Mouse (Mus musculus) ES-CJ7 (cell line): Measurements from ENCODE around the gene Olfr1279.
A peak's percentile ranks its signal among the peaks of the same experiment; 100 is the strongest.
"Not testable (repeated sequence)": the region's sequence is repeated elsewhere in the genome, so short reads cannot be mapped to it uniquely, and the experiment has no call there.

Source experiments
- DNase-seq: peaks from one replicate; pipeline ENCODE4 v3.0.0; 2011; ENCODE audit warnings: low read depth, low spot score

The Olfr1279 gene

GRCm38 (mm10) chr2:111300374-111300773, at the start of gene Olfr1279:
Olfr1279 (plus strand) TSS chr2:111300635.
- DNase-seq = no peak

- DNase-seq = no peak
Observed at GRCm38 (mm10) chr2:111254216-111254615, 46.2 kb upstream of the Olfr1279 start, which contains the start of gene Olfr1276. Olfr1276 (plus strand) TSS chr2:111254516.

- no peak for DNase-seq
Observed at GRCm38 (mm10) chr2:111274006-111274405, 26.4 kb upstream of the Olfr1279 start, which contains the start of gene Olfr1277. Olfr1277 (minus strand) TSS chr2:111274106.

GRCm38 (mm10) chr2:111289836-111290235, 10.6 kb upstream of the Olfr1279 start, which contains the start of gene Olfr1278:
Olfr1278 (plus strand) TSS chr2:111290136.
- DNase-seq = no peak

- DNase-seq = no peak
Observed at GRCm38 (mm10) chr2:111298541-111298940, 1.9 kb upstream of the Olfr1279 start.

GRCm38 (mm10) chr2:111313717-111314116, 13.3 kb downstream of the Olfr1279 start, which contains the start of gene Olfr1280:
Olfr1280 (plus strand) TSS chr2:111314017.
- DNase-seq = no peak

- peak; percentile 4 for DNase-seq
Observed at GRCm38 (mm10) chr2:111326220-111326619, 25.8 kb downstream of the Olfr1279 start, which contains the start of gene Olfr1281. Olfr1281 (plus strand) TSS chr2:111326520.

- DNase-seq = not testable (repeated sequence)
Observed at GRCm38 (mm10) chr2:111333721-111334120, 33.3 kb downstream of the Olfr1279 start.

GRCm38 (mm10) chr2:111335976-111336375, 35.5 kb downstream of the Olfr1279 start, which contains the start of gene Olfr1282:
Olfr1282 (minus strand) TSS chr2:111336076.
- DNase-seq = no peak
